Mouse (Mus musculus): ENCODE data around the gene Tada2a.

DNA sequence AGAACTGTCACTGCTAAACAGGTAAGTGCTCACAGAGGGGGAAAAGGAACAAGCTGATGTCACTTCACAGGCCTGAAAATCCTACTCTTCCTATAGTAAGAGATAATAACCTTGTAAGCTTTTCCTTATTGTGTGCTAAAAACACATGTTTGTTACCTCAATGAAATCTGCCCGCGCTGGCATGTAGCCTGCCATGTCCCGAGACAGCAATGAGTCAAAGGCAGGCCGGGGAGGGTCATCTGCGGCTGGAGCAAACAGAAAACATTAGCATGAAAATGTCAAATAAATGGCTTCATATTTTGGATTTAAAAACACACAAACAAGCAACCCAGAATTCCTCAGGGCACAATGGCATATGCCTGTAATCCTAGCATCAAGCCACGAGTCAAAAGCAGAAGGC is 25.4 kb downstream of the Tada2a start:
- TF ChIP-seq POLR2A (IDR thresholded peaks at IDR 0.05; ENCODE audit: borderline replicate concordance, extremely low read depth, insufficient read depth, insufficient read length, poor library complexity, severe bottlenecking) (no peak), CTCF (IDR thresholded peaks at IDR 0.05; ENCODE audit: borderline replicate concordance, extremely low read depth, insufficient read depth, insufficient read length) (no peak)

Data from brain, embryonic 14.5 days (tissue).